Mouse (Mus musculus) lung, adult 2 months (tissue): ENCODE measurements around the gene Lypd4.

Experiments used
- CTCF ChIP-seq: fragments of 200-500 bp; IDR thresholded peaks from 2 replicates; pipeline ENCODE4 v1.5.1; 2011; ENCODE audit warnings: mild to moderate bottlenecking, low read length, control low read depth; ENCODE audit not compliant: insufficient read depth
- POLR2A ChIP-seq: fragments of 200-500 bp; IDR thresholded peaks from 2 replicates; pipeline ENCODE4 v1.6.1; 2011; ENCODE audit warnings: low read depth, mild to moderate bottlenecking, control low read depth, low read length, borderline replicate concordance; ENCODE audit errors: extremely low read depth

- TF ChIP-seq POLR2A (no peak), CTCF (no peak)
These were observed 17.0 kb downstream of the Lypd4 start for GRCm38 (mm10) chr7:24852557-24853232.
